Mouse (Mus musculus): ENCODE measurements at regions not wholly inside any gene's neighbourhood (a gene's known extent, or its start where the extent isn't known, plus 50 kb on each side); places are given as distances from the start of the nearest gene placed in this dataset.

GRCm38 (mm10) chr3:149910721-149911120 is 920.4 kb upstream of the Adgrl2 start:
- TF ChIP-seq TAL1 (conservative IDR thresholded peaks at IDR 0.05; ENCODE audit: low read depth, low read length) (no peak), CTCF (IDR thresholded peaks at IDR 0.05; ENCODE audit: low read depth, low read length) (no peak), GATA1 (IDR thresholded peaks at IDR 0.05; ENCODE audit: borderline replicate concordance, low read length) (no peak), POLR2AphosphoS5 (IDR thresholded peaks at IDR 0.05; ENCODE audit: insufficient replicate concordance, low read depth, low read length) (no peak), GATA2 (IDR thresholded peaks at IDR 0.05; ENCODE audit: borderline replicate concordance, low read depth, low read length) (no peak)
